Mouse (Mus musculus) layer of hippocampus, adult 9-10 months (tissue): Measurements from ENCODE around the gene Sik1.
A peak's percentile ranks its signal among the peaks of the same experiment; 100 is the strongest.
"Not testable (repeated sequence)": the region's sequence is repeated elsewhere in the genome, so short reads cannot be mapped to it uniquely, and the experiment has no call there.

Experiments used
- DNase-seq: peaks from one replicate; pipeline ENCODE4 v3.0.0; 2022; ENCODE audit warnings: low spot score

Sik1 gene

GRCm38 (mm10) chr17:31855597-31856518, at the start of gene Sik1:
Gene Sik1 (minus strand): TSS chr17:31855804.
- peak; percentile 78 for DNase-seq

DNA sequence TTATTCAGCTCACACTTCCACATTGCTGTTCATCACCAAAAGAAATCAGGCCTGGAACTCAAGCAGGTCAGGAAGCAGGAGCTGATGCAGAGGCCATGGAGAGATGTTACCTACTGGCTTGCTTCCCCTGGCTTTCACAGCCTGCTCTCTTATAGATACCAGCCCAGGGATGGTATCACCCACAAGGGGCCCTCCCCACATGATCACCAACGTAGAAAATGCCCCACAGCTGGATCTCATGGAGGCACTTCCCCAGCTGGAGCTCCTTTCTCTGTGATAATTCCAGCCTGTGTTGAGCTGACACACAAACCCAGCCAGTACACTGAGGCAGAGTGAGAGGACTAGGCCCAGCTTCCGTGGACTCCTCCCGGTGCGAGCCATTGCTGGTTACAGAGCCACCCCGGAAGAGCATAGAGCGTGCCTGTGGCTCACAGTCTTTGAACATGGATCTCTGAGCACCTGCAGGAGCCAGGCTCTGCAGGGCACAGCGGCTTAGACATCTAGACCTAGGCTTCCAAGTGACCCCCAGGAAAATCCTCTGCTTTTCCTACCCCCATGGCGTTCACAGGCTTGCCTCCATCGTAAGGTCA, 49.7 kb upstream of the Sik1 start:
- DNase-seq = no peak

DNA sequence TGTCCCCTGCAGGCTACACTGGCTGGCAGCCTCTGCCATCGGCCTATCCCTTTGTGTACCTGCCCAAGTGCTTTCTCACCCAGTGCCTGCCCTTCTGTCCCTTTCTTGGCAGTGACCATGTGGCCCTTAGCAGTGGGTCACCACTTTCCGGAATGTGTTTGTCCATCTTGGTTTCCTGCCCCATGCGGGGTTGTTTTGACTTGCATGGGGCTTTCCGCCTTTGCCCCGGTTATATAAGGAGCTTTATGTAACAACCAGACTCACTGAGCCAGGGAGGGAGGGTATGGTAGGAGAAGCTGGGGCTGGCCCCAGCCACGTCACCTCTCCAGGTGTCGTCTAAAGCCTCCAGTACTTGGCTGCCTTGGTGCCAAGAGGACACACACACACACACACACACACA, 48.4 kb upstream of the Sik1 start:
- DNase-seq = no peak

GRCm38 (mm10) chr17:31902630-31903198, 47.1 kb upstream of the Sik1 start:
- no peak for DNase-seq

DNA sequence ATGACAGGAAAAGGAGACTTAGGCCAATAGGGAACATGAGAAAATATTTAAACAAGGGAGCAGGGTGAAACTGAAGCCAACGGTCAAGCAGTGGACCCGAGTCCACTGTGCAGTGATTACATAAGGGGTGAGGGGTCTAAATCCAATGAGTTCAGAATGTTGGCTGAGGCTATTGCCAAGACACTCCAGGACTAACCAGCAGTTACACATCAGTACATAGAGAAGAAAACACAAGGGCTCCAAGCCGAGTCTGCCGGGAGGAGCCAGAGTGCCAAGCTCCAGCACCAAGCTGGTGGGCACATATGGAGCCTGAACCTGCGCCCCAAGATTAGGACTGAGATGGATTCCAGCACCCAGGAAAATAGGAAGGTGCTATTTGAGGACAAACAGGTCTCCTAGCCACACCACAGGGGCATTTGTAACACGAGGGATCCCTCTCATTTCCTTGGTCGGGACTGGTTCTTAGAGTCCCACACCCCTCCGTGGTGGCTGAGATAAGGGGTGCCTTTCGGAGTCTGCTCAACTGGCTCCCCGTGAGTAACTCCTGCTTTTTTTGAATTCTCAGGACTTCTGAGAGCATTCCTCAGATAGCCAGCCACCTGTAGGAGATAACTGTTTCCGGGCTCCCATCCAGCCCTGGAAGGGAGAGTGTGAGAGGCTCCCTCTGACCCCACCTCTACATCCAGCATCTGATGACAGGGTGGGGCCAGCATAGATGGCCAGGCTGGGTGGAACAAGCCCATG, 46.0 kb upstream of the Sik1 start:
- no peak for DNase-seq

- no peak for DNase-seq
Observed at GRCm38 (mm10) chr17:31898941-31899340, 43.3 kb upstream of the Sik1 start.

DNA sequence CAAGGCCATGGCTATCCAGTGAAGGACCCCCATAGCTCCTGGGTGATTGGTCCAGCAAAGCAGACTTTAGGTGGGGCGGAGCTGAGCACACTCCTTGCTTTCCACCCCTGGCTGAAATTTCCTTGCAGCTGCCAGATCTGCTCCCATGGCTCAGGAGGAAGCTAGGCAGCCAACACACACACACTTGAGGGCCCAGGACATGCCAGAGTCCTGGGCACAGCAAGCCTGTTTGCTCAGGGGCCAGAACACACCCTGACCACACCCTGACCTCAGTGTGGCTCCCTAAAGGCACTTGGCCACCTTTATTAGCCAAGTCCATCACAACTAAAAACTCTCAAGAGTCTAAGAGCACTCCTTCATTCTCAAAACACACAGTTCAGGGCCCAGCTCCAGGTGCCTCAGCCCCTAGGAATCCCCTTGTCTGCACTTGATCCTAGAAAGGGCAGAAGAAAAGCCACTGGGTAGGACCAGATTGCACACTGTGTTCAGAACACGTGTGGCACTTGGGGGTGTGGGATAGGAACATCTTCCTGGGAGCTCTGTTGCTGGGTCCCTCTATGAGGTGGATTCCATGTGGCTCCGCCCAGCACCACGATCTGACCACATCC, 41.7 kb upstream of the Sik1 start:
- no peak for DNase-seq

GRCm38 (mm10) chr17:31896751-31897150, 41.1 kb upstream of the Sik1 start:
- DNase-seq = no peak

DNA sequence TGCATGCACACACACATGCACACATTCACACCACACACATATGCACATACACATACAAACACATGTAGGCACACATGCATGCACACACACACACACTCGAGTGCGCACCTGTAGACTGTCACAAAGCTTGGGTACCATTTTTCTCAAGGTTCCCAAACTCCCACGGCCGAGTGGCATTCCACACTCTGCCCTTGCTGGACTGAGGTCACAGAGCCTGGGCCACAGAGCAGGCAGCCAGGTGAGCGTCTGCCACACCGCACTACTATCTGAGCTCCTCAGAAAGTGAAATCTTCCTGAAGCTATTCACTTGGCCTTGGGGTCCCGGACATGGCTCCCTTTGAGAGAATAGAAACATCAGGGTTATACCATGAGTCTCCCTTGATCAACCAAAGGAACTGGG, 40.7 kb upstream of the Sik1 start:
- DNase-seq = no peak

DNA sequence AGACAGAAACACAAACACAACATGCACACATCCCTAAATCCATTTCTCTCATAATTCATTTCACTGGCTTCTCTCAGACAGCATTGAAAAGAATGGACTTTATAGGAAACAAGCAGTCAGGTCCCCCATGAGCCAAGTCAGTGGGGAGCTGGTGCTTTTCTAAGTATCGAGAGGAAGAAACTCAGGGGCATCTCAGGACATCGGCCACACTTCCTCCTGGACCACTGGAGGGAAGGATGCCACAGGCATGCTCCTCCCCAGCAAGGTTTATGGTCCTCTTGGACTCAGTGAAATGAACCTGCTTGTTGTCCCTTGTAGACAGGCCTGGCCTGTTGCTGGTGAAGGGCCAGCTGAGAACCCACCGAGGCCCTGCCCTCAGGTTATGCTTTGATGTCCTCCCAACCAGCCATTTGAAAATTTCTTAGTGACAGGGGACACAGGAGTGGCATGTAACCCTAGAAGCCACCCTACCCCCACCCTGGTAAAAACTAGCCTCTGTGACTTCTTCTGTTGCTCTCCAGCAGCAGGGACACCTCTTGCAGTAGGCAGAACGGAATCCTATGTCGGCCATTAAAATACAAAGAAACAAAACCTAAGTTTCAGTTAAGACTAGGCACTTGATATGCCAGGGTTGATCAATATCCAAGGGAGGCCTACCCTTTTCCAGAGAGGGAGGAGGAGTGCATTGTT, 37.9 kb upstream of the Sik1 start:
- no peak for DNase-seq

DNA sequence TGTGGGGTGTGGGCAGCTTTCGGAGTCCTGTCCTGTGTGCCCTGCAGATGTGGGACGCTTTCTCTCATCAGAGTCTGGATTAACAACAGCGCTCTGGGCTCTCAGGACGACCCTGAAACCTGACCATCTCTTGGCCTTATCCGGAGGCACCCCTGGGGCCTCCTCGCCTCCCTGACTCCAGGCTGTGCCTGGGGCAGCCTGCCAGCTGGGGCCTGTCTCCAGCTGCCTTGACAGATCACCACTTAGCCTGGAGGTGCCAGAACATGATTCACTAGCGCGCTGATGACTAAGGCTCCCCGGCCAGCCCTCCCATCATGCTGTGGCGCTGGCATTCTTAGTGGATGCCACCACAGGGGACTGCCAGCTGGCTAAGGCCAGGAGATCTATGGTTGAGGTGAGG, 37.1 kb upstream of the Sik1 start:
- DNase-seq = peak; percentile 27

- peak; percentile 11 for DNase-seq
Observed at GRCm38 (mm10) chr17:31891858-31892257, 36.3 kb upstream of the Sik1 start.

DNA sequence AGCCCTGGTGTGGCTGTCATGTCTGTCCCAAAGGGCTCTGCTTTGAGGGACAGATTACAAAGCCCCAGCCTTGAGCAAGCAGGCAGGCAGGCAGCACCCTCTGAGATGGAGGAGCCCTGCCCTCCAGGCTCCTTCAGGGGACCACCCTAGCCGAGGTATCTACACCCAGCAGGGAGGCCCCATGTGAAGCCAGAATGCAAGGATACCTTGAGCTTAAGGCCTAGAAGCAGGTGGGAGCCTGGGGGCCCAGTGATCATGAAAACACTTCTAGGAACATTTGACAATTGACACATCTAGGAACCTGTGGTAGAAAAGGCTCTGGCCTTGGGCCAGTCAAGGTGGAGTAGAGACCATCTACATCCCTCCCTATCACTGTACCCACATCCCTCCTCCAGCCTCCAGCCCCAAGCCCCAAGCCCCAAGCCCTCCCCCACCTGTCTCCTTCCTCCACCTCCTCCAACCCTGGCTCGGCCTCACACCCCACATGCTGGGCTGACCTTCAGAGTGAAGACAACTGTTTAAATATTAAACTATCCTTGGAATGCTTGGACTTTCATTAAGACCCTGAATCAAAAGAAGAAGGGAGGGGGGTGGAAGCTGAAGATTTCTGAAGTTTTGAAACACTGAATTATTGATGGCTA, 34.8 kb upstream of the Sik1 start:
- no peak for DNase-seq

DNA sequence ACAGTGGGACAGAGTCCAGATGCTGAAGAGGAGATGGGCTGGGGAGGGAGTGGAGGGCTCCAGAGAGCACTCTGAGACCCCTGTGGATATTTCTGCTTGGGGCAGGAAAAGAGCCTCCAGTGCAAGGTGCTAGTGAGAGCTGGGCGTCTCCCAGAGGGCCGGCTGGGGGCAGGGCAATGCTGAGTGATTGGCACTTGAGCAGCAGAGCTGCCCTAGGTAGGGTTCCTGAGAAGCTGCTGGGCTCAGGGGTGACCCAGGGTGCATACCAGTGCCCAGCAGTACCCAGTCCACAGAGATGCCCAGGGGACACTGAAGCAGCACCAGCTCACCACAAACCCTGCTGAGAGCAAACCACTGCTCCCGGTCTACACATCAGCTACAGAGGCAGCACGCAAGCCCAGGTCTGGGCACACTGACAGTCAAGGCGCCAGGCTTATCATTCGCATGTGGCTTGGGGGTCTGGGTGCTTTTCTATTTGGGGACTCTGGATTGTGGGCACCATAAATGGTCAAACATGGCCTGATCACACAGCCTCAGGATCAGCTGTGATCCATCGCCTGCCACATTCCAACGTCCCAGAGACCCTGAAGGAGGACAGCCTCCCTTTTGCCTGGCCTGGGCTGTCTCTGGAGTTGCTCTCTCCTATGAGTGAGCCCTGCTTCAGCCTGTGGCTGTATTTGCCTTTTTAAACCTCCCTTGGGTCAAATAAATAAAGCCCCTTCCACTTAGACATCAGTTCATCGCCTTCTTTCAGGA, 34.0 kb upstream of the Sik1 start:
- DNase-seq = no peak

DNA sequence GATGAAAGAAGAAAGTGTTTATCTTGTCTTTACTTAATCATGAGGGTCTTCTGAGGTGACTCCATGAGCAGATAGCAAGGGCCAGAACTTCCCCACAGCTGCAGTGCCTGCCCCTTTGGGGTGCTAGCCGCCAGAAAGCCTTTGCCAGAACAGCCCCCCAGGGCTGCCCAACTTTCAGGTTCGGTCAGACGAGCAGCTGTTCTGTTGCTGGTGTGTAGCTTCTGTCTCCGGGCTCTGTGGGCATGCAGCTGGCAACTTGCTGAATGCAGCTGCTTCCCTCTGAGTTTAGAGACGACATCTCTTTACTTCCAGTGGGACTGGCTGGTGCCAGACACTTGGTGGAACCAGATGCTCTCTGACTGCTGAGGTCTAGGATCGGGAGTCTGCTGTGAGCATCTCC, 32.9 kb upstream of the Sik1 start:
- DNase-seq = no peak

- not testable (repeated sequence) for DNase-seq
Observed at GRCm38 (mm10) chr17:31884676-31885075, 29.1 kb upstream of the Sik1 start.

- DNase-seq = no peak
Observed at GRCm38 (mm10) chr17:31879406-31879805, 23.8 kb upstream of the Sik1 start.

DNA sequence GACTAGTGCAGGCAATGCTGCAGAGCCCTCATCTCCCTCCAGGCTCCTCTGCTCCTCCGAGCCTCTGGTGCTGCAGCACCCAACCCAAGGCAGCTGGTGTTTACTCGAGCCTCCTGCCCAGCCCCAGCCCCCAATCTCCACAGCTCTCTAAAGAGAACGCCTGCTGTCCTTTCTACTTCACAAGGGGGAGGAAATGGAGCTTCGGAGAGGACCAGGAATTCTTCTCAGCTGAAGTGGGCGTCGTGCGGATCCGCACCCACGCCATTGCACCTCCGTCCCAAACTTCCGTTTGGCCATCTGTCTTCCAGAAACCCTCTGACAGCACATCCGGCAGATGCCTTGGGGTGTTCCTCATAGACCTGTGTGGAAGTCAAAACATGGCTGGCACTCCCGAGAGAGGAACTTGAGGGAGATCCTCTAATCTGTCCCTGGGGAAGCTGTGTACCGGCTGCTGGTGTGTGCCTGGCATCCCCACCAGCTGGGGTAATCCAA, 22.1 kb upstream of the Sik1 start:
- DNase-seq = no peak

GRCm38 (mm10) chr17:31877181-31877581, 21.6 kb upstream of the Sik1 start:
- no peak for DNase-seq

GRCm38 (mm10) chr17:31876775-31877174, 21.2 kb upstream of the Sik1 start:
- DNase-seq = no peak
